Mouse (Mus musculus) gastrocnemius, postnatal 10 days (tissue): ENCODE measurements around the gene Vsnl1. TPM values are rescaled to one million over a fixed set of nuclear protein-coding genes. Genes with fewer than 3 reads are reported as not detected.

Experiments
- DNase-seq: peaks from one replicate; pipeline ENCODE4 v3.0.0; 2021; ENCODE audit warnings: mixed read lengths
- long read RNA-seq, 2 experiments: library from polyadenylated mRNA; stranded (forward); transcript quantifications; one replicate each; pipeline ENCODE4 v2.0.0; 2021
- total RNA-seq, 2 experiments: library from RNA; stranded (reverse); gene quantifications; 2 replicates each; pipeline ENCODE4 v1.2.3; 2021

Vsnl1 gene
- total RNA-seq, result under 1 TPM; 0.45 to 0.79 TPM
- long read RNA-seq, experiment 1, result 0 reads
- long read RNA-seq, experiment 2, result 0 reads

DNA sequence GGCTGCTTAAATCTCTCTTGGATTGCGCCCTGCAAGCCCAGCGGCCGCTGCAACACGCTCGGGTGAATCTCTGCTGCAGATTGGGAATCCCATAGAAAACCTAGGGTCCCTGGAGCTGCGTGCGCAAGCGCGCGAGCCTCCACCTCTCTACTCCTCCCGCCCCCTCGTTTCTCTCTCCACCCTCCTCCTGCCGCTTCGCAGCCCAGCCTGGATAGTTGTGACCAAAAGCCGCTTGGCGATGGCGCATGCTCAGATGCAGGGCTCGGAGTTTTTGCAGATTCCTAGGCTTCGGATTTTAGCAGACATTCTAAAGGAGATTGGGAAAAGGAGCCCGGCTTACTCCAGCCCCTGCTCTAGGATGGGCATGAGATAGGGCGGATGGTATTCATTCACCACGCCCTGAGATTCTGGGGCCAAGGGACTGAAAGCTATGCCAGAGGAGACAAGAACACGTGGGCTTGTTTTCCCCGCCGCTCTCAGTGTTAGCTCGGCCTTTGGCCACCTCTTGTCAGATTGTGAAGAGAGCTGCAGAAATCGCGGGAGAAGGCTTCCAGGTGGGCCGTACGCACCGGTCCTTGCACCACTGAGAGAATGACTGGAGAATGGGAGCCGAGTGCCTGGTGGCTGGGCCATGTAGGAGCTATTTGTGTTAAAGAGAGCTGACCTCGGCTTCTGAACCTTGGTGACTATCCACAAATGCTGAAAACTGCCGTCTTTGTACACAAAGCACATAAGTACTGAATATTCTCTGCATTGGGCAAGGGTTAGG is at the start of gene Vsnl1:
Gene Vsnl1, minus strand, starts transcription at position 117 of the 769 bp plus-strand sequence.
- DNase-seq, result peak; percentile 55

DNA sequence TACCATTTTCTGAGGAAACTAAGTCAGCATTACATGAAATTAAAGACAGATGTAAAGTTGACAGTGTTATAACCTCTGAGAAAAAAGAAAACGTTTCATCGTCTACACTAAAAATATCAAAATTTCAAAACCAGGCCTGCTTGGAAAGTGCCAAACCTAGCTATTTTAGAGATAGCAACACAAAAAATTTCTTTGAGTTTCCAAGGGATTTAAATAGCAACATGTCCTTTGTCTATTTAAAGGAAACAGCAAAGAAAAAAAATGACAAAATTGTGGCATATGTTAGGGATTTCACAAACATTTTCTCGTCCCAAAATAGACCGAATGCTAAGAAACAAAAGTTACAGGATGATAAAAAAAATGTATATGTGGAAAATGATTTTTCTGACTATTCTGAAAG is 20.2 kb upstream of the Vsnl1 start:
- DNase-seq, result no peak

DNA sequence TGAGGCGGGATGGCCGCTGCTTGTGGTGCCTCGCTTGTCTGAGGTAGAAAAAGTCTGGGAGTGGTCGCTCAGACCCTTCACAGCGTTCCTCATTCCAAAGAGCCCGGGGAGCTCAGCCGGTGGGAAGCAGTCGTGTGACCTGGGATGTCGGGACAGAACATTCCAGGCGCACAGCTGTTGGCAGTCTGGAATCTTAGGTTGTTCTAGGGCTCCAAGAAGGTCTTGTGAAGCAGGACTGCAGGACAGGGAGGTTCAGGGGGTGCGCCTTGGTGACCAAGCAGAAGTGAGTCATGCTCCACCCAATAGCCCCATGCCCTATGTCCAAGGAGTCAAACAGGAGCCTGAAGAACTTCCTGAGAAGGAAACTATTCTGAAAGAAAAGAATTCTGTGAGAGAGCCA is 19.8 kb upstream of the Vsnl1 start:
- no peak for DNase-seq

DNA sequence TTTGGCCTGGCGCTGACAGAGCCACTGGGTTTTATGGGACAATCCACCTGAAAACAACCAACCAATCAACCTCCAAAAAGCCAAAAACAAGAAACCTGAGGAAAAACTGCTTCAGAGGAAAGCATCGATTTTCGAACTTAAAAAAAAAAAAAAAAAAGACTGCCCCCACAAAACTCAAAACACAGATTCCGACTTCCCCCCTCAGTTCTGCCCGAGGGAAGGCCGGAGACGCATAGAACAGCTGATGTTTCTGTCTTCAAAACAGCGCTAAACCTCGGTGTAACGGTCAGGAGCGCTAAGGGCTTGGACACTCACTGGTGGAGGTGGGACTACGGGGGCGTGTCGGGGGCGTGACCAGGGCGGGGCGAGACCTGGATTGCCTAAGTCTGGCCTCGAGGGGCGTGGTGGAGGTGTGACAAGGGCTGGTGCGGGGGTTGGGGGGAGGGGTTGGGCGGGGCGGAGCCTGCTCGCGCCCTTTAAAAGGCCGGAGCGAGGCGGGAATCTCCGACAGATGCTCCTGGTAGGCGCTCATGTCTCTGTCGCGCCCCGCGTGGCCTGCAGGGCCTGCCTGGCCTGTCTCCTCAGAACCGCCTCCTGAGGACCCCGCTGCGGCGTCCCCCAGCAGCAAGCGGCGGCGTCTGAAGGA is 19.3 kb upstream of the Vsnl1 start, which contains the start of gene Rad51ap2:
Gene Rad51ap2, plus strand, starts transcription at position 531 of the 646 bp plus-strand sequence.
- DNase-seq, result peak; percentile 83

DNA sequence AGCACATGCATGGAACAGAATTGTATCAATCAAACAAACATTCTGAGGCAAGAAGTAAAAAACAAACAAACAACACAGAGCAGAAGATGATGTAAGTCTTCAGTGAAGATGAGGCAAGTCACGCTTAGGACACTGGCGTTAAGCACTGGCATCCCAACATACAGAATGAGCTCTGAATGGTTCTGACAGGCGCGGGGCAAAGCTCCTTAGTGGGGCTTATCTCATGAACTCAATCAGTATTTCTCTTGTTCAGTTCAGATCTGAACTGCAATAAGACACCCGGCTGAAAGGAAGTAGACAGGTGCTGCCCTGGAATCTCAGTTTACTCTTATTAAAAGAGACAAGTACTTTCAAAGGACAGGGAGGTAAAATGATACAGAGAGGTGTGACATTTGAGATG is 17.7 kb upstream of the Vsnl1 start:
- no peak for DNase-seq

DNA sequence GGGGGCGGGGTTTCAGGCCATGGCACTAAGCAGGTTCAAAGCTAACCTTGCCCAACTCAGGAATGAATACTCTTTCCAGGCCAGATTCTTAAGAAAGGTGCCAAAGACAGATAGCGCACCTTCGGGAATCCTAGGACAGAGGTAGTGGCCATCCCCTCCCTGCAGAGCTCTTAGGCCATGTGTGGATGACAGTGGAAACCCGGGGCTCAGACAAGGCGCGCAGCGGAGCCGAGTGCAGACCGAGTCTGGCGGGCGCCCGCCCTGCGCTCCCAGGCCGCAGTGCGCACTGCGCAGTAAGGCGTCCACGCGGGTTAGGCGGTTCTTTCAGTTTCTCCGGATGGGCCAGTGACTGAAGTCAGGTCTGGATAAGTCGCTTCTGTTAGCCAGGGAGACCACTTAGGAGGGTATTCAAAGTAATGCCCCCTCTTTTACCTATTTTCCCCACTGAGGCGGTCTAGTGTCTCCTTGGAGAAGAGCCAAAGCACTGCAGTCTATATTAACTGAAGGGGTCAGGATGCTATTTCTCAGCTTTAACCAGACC is 1.6 kb upstream of the Vsnl1 start:
- peak; percentile 5 for DNase-seq

DNA sequence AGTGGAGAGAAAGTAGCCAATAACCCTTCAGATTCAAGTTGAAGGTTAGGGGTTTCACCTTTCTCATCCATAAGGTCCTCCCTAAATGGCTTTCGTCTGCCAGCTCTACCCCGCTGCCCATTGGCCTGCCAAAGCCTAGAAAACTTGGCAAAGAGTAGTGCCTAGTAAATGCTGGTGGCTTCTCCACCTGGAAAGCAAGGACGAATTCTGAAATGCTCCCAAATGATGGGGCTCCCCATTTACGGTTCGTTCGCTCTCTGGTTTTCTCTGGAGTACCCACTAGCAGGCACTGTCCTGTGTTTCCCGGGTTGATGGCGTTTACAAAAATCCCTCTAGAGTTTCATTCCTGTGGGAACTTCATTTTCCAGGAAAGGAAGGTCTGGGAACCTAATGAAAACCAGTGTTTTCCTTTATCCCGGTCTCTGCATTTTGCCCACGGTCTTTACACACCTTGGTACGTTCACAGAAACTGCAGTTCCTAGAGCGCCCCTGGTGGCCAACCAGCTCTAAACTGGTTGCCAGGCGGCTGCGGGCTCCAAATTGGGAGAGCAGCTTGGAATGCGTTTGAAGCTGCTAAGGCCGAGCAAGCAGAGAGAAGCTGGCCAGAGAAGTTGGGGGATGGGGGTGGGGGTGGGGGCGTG is 973 bp upstream of the Vsnl1 start:
- DNase-seq, result peak; percentile 74

DNA sequence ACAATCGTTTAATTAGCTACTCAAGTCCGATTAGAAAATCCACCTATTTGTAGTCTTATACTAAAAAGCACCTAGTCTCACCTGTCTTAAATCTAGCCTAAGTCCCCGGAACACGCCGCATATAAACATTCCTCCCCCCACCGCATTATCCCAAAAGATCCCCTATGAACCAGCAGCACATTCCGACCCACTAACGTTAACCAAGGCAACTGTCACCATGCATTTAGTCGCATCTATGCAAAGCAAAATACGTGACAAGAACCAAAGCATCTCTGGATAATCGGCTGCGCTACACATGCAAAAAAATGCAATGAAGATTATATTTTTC is 426 bp downstream of the Vsnl1 start:
- DNase-seq, result no peak

DNA sequence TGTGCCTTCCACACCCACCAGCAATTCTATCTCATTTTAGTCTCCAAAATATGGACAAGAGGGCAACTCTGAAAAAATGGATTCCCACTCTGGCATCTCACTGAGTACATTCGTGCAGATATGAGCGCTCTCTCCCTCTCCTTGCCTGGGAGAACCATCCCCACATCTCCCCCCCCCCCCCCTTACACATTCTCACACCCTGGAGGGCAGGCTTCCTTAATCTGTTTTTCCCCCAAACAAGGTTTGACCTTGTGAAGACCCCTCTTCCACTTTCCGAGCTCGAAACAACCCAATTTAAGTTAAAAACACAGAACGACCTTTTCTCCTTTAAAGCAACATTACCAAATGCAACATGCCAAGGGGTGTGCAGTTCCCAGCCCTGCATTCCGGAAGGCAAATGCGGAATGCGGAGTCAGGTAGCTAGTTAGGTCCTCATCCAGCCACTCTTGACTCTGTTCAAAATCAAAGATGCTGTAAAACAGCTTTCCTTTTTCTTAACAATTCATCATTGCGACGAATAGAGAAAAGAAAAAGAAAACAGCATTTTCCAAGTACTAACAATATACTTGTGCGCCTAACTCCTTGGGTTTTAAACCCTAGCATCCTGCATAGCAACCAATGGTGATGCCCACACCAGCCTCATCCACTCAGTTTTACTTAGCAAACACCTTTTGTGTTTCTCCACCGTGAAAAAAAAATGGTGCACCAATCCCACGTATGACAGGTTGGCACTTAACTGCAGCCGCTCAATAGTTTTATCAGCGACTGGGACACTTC is 979 bp downstream of the Vsnl1 start:
- no peak for DNase-seq

DNA sequence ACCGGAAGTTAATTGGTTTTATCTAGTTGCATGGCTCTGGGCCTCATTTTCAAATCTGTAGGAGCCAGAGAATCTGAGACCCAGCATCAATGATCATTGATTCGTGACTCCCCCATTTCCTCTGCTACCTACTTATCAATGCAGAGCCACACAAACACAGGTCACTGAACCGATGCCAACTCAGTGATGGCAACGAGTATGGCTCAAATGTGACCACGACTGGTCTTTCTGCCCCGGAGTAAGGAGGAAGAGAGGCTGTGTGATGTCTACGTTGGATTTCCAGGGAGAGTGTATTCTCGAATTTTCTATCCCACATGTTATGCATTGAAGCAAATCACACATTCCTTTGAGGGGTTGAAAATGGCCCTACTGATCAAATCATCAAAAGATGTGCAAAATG is 2.0 kb downstream of the Vsnl1 start:
- no peak for DNase-seq

DNA sequence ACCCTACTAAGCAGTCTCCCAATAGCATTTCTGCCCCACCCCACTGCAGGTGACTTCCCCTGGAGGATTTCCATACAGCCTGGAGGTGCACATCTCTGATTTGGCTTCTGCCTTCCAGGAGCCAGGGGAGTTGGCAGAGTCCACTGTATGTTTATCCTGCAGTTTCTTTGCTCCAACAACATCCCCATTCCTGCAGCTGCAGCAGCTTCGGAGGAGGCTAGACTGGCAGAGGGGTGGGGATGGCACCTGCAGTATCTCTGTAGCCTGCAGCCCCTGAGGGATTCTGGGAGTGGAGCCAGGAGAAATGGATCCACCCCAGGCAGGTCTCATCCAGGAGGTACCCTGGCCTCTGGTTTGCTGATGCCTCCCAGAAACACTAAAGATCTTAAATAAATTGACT is 2.7 kb downstream of the Vsnl1 start:
- no peak for DNase-seq

DNA sequence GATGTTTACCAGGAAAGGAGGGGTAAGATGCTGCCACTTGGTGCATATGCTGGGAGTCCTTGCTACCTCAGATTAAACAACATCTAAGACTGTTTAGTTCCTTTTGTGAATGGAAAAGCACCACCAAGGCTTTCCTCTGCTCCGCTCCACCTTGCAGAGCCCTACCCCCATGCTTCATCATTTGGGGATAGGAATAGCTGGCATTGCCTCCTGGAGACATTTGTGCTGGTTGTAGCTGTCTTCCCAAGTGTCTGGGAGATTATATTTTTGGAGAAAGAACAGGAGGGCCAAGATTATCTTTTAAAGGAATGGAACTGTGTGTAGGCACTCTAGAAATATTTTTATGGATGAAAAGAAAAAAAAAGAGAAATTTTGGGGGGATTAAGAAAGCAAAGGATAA is 3.3 kb downstream of the Vsnl1 start:
- DNase-seq, result no peak

DNA sequence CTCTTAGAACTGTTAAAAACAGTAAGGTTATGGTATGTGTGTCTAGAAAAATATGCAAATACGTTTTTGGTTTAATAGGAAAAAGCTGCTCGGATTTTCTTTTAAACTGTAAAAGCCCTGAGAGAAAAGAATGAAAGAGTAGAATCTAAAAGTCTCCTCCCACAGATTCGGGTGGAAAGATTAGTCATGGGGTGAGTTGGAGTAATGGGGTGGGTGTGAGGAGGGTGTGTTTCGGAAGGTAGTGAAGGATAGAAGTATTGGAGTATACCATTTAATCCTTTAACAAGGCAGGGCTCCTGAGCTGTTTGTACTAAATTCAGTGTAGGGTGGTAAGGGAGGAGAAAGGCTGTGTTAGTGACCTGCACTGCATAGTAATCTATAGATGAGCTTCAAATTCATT is 9.0 kb downstream of the Vsnl1 start:
- DNase-seq, result no peak

DNA sequence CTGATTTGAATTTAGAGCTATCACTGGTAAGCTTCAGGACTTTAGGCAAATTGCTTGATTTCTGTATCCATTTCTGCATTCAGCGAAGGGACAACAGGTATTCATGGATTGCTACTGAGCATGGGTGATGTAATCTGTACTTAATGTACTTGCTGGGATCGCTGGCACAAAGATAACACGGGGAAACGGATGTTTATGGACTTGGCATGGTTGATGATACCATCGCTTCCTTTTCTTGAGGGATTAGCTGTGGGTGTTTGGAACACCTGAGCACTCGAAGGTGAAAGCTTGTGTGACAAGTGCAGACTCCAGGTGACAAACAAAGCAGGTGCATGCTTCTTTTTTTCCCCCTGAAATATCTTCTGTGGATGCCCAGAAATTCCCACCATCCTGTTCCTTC is 18.3 kb downstream of the Vsnl1 start:
- no peak for DNase-seq

DNA sequence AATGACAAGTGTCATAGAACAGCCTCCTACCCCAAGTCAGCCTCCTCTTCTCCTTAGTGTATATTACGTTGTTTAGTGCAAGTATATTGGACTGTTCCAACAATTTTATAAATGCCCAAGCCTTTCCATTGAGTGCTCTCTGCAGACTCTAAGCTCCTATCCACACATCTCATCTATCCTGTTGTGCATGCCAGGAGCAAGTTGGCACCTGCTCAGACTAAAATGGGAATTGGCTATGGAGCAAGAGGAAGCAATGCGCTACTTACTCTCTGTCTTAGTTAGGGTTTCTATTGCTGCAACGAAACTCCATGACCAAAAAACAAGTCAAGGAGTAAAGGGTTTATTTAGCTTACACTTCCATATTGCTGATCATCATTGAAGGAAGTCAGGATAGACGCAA is 28.7 kb downstream of the Vsnl1 start:
- no peak for DNase-seq

DNA sequence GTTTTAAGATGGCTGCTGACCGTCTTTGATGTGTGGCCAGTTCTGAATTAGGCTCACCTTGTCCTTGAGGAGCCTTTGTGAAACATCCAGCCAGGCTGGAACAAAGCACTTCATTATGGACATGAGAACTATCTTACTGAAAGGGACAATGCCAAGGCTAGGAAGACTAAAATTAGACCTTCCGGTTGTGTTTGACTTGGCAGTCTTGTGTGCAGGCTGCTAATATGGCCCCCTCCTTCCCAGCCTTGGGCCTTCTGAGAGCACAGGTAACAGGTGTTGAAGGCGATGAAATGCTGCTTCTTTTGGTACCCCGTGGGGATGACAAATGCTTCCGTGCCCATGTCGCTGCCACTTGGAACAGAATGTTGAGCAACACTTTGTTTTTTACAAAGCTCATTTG is 37.6 kb downstream of the Vsnl1 start:
- DNase-seq, result no peak

DNA sequence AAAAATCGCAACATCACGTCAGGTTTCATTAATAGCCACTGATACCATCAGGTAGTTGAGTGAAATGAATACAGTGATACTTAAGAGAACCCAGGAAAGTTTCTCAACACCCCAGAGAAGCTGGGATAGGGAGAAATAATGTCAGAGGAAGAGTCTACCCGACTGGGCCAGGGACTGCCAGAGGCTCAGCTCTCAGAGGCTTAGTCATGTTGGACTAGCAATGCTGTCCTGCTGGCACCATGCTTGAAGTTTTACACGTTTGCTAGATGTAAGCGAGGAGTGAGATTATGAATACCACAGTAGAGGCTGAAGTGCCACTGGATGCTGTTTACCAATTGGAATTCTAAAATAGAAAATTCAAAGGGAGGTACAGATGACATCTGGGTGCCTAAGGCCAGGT is 39.4 kb downstream of the Vsnl1 start:
- DNase-seq, result no peak

DNA sequence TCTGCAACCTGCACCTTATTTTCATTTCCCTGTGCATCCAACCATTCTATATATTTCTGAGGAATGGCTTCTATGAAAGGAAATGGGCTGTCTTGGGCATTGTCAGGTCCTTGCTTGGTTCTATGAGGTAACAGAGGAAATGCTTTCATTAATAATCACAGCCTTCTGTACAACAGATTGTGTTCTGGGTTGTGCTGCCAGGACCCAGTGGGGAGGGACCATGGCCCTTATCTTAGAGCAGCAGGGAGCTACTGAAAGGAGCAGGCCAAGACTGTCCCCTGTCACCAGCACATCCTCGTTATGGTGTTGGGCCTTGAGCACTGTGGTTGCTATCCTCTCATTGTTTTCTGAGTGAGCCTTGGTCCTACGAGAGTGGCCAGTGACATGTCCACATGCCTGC is 40.9 kb downstream of the Vsnl1 start:
- no peak for DNase-seq

DNA sequence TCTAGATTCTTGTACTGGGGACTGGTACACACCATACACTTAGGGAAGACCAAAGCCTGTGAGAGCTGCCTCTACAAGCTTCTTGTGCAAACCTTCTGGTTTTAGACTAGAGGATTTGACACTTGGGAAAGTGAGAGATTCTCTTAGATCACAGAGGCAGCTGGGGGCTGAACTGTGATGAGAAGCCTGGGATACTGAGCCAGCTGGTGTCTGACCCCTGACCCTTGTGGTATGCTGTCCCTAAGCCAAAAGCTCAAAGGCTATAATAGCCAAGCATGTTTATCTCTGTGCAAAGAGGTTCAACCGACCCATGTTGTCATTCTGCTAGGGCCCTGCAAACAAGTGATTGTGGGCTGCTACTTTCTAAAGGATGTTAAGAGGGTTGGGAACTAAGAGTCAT is 43.9 kb downstream of the Vsnl1 start:
- no peak for DNase-seq

DNA sequence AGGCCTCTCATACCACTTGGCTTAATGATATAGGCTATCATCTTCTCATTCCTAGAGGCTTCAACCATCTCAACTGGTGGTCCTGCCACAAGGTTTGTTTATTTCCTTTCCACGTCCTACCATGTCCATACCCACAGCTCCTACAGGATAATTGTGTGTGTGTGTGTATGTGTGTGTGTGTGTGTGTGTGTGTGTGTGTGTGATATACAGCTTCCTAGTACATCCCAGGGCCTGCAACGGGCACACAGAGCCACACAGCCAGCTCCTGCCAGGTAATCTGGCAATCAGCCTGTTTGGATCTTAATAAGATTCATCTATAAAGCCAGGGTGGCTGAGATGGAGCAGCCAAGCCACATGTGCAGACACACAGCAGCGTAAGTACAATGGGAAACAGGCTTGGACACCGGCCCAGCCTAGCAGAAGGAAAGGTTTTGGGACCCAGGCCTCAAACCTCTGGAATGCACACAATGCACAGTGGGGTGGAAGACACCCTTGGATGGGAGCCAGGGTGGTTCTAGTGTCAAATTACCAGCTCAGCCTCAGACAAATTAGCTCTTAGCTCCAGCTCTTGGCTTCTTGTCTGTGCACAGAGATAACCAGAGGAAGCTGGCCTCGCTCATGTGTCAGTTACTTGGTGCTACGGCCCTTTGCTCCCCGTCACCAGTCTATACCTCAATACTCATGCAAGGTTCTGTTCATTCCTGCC is 45.0 kb downstream of the Vsnl1 start:
- DNase-seq, result peak; percentile 19

DNA sequence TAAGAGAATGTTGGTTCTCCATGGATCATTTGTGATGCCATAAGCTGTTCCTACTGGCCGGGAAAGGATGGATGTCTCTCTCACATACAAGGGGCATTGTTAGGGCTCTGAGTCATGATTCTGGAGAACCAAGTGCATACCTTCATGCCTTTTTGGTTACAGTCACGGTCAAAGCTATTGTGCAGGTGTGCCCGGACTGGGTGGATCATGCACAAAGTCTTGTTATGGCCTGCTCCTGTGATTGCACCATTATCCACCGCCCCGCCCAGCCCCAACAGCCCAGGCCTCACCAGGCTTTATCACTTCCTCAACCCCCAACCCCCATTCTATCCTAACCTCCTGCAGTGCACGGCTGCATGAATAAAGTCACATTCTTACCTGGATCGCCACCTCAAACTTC is 47.3 kb downstream of the Vsnl1 start:
- DNase-seq, result no peak

DNA sequence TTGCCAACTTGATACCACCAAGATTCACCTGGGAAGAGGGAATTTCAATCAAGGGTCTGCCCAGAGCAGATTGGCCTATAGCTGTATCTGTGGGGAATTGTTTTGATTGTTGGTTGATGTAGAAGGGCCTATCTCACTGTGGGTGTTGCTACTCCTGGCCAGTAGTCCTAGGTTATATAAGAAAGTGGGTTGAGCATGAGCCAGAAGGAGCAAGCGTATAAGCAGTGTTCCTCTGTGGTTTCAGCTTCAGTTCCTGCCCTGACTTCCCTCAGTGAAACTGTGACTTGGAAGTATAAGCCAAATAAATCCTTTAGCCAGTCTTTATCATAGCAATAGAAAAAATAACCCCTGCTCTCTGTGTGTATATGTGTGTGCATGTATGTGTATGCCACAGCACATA is 51.7 kb downstream of the Vsnl1 start:
- no peak for DNase-seq
